ENCODE assay signal across 21 mouse cellular contexts in the genomic region with DNA sequence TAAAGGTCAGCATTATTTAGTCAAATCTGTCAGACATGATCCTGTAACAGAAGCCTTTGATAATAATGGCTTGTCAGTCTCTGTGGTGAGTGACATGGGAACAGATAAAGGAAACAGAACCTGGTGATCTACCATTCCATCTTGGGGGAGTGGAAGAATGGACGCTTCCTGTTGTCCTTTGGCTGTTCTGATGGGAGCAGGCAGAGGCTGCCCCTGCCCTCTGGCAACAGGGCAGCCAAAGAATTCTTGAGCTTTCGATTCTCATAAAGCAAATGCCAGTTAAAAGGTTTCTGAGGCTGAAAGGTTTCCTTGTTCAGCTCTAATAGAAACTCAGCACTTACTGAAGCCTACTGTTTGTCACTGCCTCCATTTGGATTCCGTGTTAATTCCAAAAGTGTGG.
DNase-seq lines count a peak whose midpoint lies in the region; ATAC-seq and TF ChIP-seq lines count a peak whose summit lies in the region.
"Had no signal": no experiment of that assay in that cellular context is flagged by ENCODE, and none has a peak within 500 bp of the region (broad histone marks: within the 10 kb centered on the region; RNA-seq: fewer than 3 reads in every experiment).

No protein-coding gene starts in this region.

- TF ChIP-seq CTCF in hindbrain, postnatal 0 days (IDR thresholded peaks at IDR 0.05; ENCODE audit: low read depth): no peak

- WGBS in heart, embryonic 13.5 days: 45% methylated on average over 3 of the region's 3 CpGs
- WGBS in hindbrain, postnatal 0 days: 46% methylated on average over 3 of the region's 3 CpGs
- 39% methylated on average over 3 of the region's 3 CpGs for WGBS in hindbrain, embryonic 12.5 days

- H3K4me3 ChIP-seq in heart, embryonic 13.5 days: no peak overlapping the region
- H3K4me3 ChIP-seq in hindbrain, postnatal 0 days (ENCODE audit: low read length): no peak overlapping the region
- no peak overlapping the region for H3K4me3 ChIP-seq in hindbrain, embryonic 12.5 days
- H3K4me3 ChIP-seq: erythroblast, embryonic 14.5 days; intestine, embryonic 15.5 days; kidney, embryonic 15.5 days; layer of hippocampus, adult 2 months; liver, embryonic 12.5 days; midbrain, embryonic 12.5 days had no signal

- H3K9me3 ChIP-seq in heart, embryonic 13.5 days: no peaks in the 10 kb centered on the region
- no peaks in the 10 kb centered on the region for H3K9me3 ChIP-seq in hindbrain, postnatal 0 days (ENCODE audit: low read length)
- no peaks in the 10 kb centered on the region for H3K9me3 ChIP-seq in hindbrain, embryonic 12.5 days (replicated peaks)
- H3K9me3 ChIP-seq: intestine, embryonic 15.5 days; kidney, embryonic 15.5 days; liver, embryonic 12.5 days; midbrain, embryonic 12.5 days had no signal

- peak; percentile 33 for DNase-seq in embryo, embryonic 11 days
- no peak for DNase-seq in embryo, embryonic 9.5 days (ENCODE audit: extremely low spot score)
- DNase-seq in heart, postnatal 4 days: no peak
- peak; percentile 28 for DNase-seq in hindbrain, postnatal 0 days (ENCODE audit: low spot score)
- peak; percentile 82 for DNase-seq in Muller cell, postnatal 12 days (ENCODE audit: inconsistent ontology term)
- no peak for DNase-seq in thymus, postnatal 0 days (ENCODE audit: low spot score)
- DNase-seq: adrenal gland, adult 2 months; cerebellum, adult 11 months; cerebellum, postnatal 14 days; lung, embryonic 14.5 days; lung, postnatal 4 days; right cerebral cortex, postnatal 14 days had no signal

- no peak for ATAC-seq in heart, embryonic 13.5 days (ENCODE audit: extremely low read depth, insufficient number of reproducible peaks, low FRiP score, low TSS enrichment)
- ATAC-seq in hindbrain, postnatal 0 days: peak; percentile 47; the same call in 1 of the 2 replicates
- ATAC-seq in hindbrain, embryonic 12.5 days (ENCODE audit: low FRiP score): no peak
- ATAC-seq: intestine, embryonic 15.5 days; liver, embryonic 12.5 days had no signal

- H3K9ac ChIP-seq in heart, embryonic 13.5 days: no peak overlapping the region
- H3K9ac ChIP-seq in hindbrain, postnatal 0 days (replicated peaks; ENCODE audit: low read length): no peak overlapping the region
- no peak overlapping the region for H3K9ac ChIP-seq in hindbrain, embryonic 12.5 days
- H3K9ac ChIP-seq: intestine, embryonic 15.5 days; kidney, embryonic 15.5 days; liver, embryonic 12.5 days; lung, embryonic 14.5 days; midbrain, embryonic 12.5 days had no signal

- no peaks in the 10 kb centered on the region for H3K27me3 ChIP-seq in heart, embryonic 13.5 days (replicated peaks)
- H3K27me3 ChIP-seq in hindbrain, postnatal 0 days (ENCODE audit: insufficient read depth, low read length): no peaks in the 10 kb centered on the region
- H3K27me3 ChIP-seq in hindbrain, embryonic 12.5 days: no peaks in the 10 kb centered on the region
- H3K27me3 ChIP-seq: CH12.LX; intestine, embryonic 15.5 days; kidney, embryonic 15.5 days; liver, embryonic 12.5 days; midbrain, embryonic 12.5 days had no signal

- peaks cover 83% of the 10 kb centered on the region for H3K4me1 ChIP-seq in heart, embryonic 13.5 days
- no peaks in the 10 kb centered on the region for H3K4me1 ChIP-seq in hindbrain, postnatal 0 days (ENCODE audit: insufficient read depth, low read length)
- H3K4me1 ChIP-seq in hindbrain, embryonic 12.5 days: peaks cover 4% of the 10 kb centered on the region; the same call in 1 of the 2 replicates
- H3K4me1 ChIP-seq: midbrain, embryonic 12.5 days had no signal

- no peaks in the 10 kb centered on the region for H3K36me3 ChIP-seq in heart, embryonic 13.5 days
- H3K36me3 ChIP-seq in hindbrain, postnatal 0 days (ENCODE audit: insufficient read depth, low read length): no peaks in the 10 kb centered on the region
- H3K36me3 ChIP-seq in hindbrain, embryonic 12.5 days: no peaks in the 10 kb centered on the region
- H3K36me3 ChIP-seq: intestine, embryonic 15.5 days; kidney, embryonic 15.5 days; liver, embryonic 12.5 days; midbrain, embryonic 12.5 days had no signal

- no peak overlapping the region for H3K4me2 ChIP-seq in heart, embryonic 13.5 days
- H3K4me2 ChIP-seq in hindbrain, postnatal 0 days (ENCODE audit: low read depth, low read length): no peak overlapping the region
- no peak overlapping the region for H3K4me2 ChIP-seq in hindbrain, embryonic 12.5 days (replicated peaks)
- H3K4me2 ChIP-seq: intestine, embryonic 15.5 days; kidney, embryonic 15.5 days; liver, embryonic 12.5 days; lung, embryonic 14.5 days; midbrain, embryonic 12.5 days had no signal

- peak overlapping the region; percentile 55 for H3K27ac ChIP-seq in heart, embryonic 13.5 days (replicated peaks)
- H3K27ac ChIP-seq in hindbrain, postnatal 0 days: no peak overlapping the region
- H3K27ac ChIP-seq in hindbrain, embryonic 12.5 days: no peak overlapping the region
- H3K27ac ChIP-seq: intestine, embryonic 15.5 days; kidney, embryonic 15.5 days; layer of hippocampus, adult 2 months; liver, embryonic 12.5 days; midbrain, embryonic 12.5 days had no signal

Comparison
In these comparisons a context has a peak if more than half of its experiments do, and no peak if none do; other contexts are left out.
1. DNase-seq: peak in embryo, embryonic 11 days (single experiment), hindbrain, postnatal 0 days (single experiment) and Muller cell, postnatal 12 days (single experiment); none in embryo, embryonic 9.5 days (single experiment), heart, postnatal 4 days (single experiment) and thymus, postnatal 0 days (single experiment).